Mouse (Mus musculus): ENCODE results near the gene Flrt1.

DNA sequence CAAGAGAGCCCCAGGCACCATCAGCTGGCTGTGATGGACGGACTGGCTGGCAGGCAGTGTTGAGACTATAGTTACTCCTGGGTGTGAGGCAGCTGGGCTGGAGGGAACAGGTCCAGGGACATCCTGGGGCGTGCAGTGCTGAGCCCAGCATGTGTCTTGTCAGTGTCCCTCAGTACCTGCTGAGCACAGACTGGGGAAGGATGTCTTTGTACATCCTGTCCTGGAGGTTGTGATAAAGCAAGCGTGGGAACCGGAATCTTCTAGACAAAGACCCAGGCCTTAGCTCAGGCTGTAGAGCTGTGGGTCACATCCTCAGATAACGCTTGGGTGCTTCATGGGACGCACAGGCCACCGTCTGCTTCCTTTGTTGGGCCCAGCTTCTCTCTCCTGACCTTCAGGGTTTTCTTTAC is 15.7 kb downstream of the Flrt1 start:
- TF ChIP-seq CTCF (IDR thresholded peaks at IDR 0.05; ENCODE audit: low read depth, low read length) (no peak), POLR2A (IDR thresholded peaks at IDR 0.05; ENCODE audit: insufficient read depth, low read length) (no peak)

Data from ES-Bruce4 (cell line).